Mouse (Mus musculus) kidney, postnatal 0 days (tissue): ENCODE measurements around the gene Duoxa1. TPM values are rescaled to one million over a fixed set of nuclear protein-coding genes. Genes with fewer than 3 reads are reported as not detected.
A peak's percentile ranks its signal among the peaks of the same experiment; 100 is the strongest.

Source experiments
- ATAC-seq: fragments of 200-750 bp; cut with Nextera tagmentation; replicated peaks from 2 replicates; pipeline ENCODE4 v1.8.0; 2017; ENCODE audit warnings: low read depth, moderate number of reproducible peaks, moderate TSS enrichment, moderate library complexity; ENCODE audit not compliant: low FRiP score
- DNase-seq: peaks from one replicate; pipeline ENCODE4 v3.0.0-alpha.2; 2016; ENCODE audit warnings: low spot score
- H3K27ac ChIP-seq: fragments of 300-500 bp; sonication (generic); 2 replicates; pipeline ENCODE4 v1.5.1; 2014; ENCODE audit warnings: mild to moderate bottlenecking
- H3K27me3 ChIP-seq: fragments of 300-500 bp; sonication (generic); 2 replicates; pipeline ENCODE4 v1.6.1; 2014; ENCODE audit warnings: low read length, mixed read lengths; ENCODE audit not compliant: insufficient read depth
- H3K36me3 ChIP-seq: fragments of 300-500 bp; sonication (generic); 2 replicates; pipeline ENCODE4 v1.6.1; 2014; ENCODE audit warnings: low read length, mixed read lengths; ENCODE audit not compliant: insufficient read depth
- H3K4me1 ChIP-seq: fragments of 300-500 bp; sonication (generic); replicated peaks from 2 replicates; pipeline ENCODE4 v1.6.1; 2014; ENCODE audit warnings: antibody characterized with exemption, low read length, mixed read lengths; ENCODE audit not compliant: insufficient read depth
- H3K4me2 ChIP-seq: fragments of 300-500 bp; sonication (generic); 2 replicates; pipeline ENCODE4 v1.6.1; 2014; ENCODE audit warnings: mild to moderate bottlenecking, low read length, moderate library complexity, mixed read lengths
- H3K4me3 ChIP-seq: fragments of 300-500 bp; sonication (generic); replicated peaks from 2 replicates; pipeline ENCODE4 v1.5.1; 2014; ENCODE audit warnings: low read depth, low read length
- H3K9ac ChIP-seq: fragments of 300-500 bp; sonication (generic); 2 replicates; pipeline ENCODE4 v1.6.1; 2014; ENCODE audit warnings: low read depth, low read length
- H3K9me3 ChIP-seq: fragments of 300-500 bp; sonication (generic); replicated peaks from 2 replicates; pipeline ENCODE4 v1.6.1; 2016; ENCODE audit warnings: low read length, inconsistent platforms, mixed read lengths
- CTCF ChIP-seq: IDR thresholded peaks from 2 replicates; pipeline ENCODE4 v1.5.1; 2016; ENCODE audit warnings: antibody characterized with exemption, low read depth, mild to moderate bottlenecking, moderate library complexity
- WGBS: fragments of 180-500 bp; shearing (Covaris S2); extraction: QIAGEN DNeasy Blood & Tissue Kit; methylation state at CpG from one replicate; pipeline ENCODE4 v1.1.7; 2014; 5-methylcytosine and 5-hydroxymethylcytosine counted together
- polyA plus RNA-seq: library from polyadenylated mRNA; unstranded; fragments of >200 nt; fragmentation: Nextera tagmentation; extraction: Ambion mirVana; gene quantifications from 2 replicates; pipeline ENCODE4 v1.2.1, GENCODE M21; 2015

The Duoxa1 gene
- polyA plus RNA-seq, 1 experiment from 2014 or later = not detected

- no peaks in the 10 kb centered on the region for H3K9me3 ChIP-seq
- no peak overlapping the region for H3K27ac ChIP-seq
- H3K4me3 ChIP-seq = no peak overlapping the region
- no peak overlapping the region for H3K9ac ChIP-seq
- ATAC-seq = no peak
- no peak for DNase-seq
- peaks cover 19% of the 10 kb centered on the region for H3K27me3 ChIP-seq
- no peak overlapping the region for H3K4me2 ChIP-seq
- 73% methylated on average over 4 of the region's 4 CpGs for WGBS
- no peak for TF ChIP-seq CTCF
- H3K36me3 ChIP-seq = no peaks in the 10 kb centered on the region
- no peaks in the 10 kb centered on the region; the same call in 1 of the 2 replicates for H3K4me1 ChIP-seq
Measured at GRCm38 (mm10) chr2:122317384-122317783, 3.9 kb upstream of the Duoxa1 start.

GRCm38 (mm10) chr2:122315372-122315771 lies 1.8 kb upstream of the Duoxa1 start, which contains the start of gene Duox1:
Duox1 (plus strand) TSS chr2:122315672.
- DNase-seq (no peak), ATAC-seq (no peak)
- no peak within 1 kb of the TSS for H3K27ac ChIP-seq
- H3K9me3 ChIP-seq = no peaks in the 10 kb centered on the region
- no peak within 1 kb of the TSS for H3K4me2 ChIP-seq
- no peak within 1 kb of the TSS for H3K9ac ChIP-seq
- H3K4me3 ChIP-seq = no peak within 1 kb of the TSS
- H3K36me3 ChIP-seq = no peaks in the 10 kb centered on the region
- no peak for TF ChIP-seq CTCF
- peaks cover 25% of the 10 kb centered on the region for H3K27me3 ChIP-seq
- WGBS = 93% methylated on average over 7 of the region's 7 CpGs
- no peaks in the 10 kb centered on the region; the same call in 1 of the 2 replicates for H3K4me1 ChIP-seq

GRCm38 (mm10) chr2:122312722-122313417 lies 660 bp downstream of the Duoxa1 start:
- peak; percentile 74 for TF ChIP-seq CTCF
- H3K4me1 ChIP-seq = no peaks in the 10 kb centered on the region; the same call in 1 of the 2 replicates
- 4% methylated on average over 27 of the region's 27 CpGs for WGBS
- H3K27me3 ChIP-seq = peaks cover 25% of the 10 kb centered on the region
- H3K9ac ChIP-seq = no peak overlapping the region
- no peak overlapping the region for H3K27ac ChIP-seq
- DNase-seq (peak; percentile 70), ATAC-seq (peak; percentile 52; the same call in 1 of the 2 replicates)
- H3K36me3 ChIP-seq = no peaks in the 10 kb centered on the region
- peak overlapping the region; percentile 16 for H3K4me3 ChIP-seq
- peak overlapping the region; percentile 52 for H3K4me2 ChIP-seq
- no peaks in the 10 kb centered on the region for H3K9me3 ChIP-seq

GRCm38 (mm10) chr2:122311561-122311960 lies 2.0 kb downstream of the Duoxa1 start:
- H3K9me3 ChIP-seq = no peaks in the 10 kb centered on the region
- H3K36me3 ChIP-seq = no peaks in the 10 kb centered on the region
- H3K4me3 ChIP-seq = no peak overlapping the region
- H3K9ac ChIP-seq = no peak overlapping the region
- DNase-seq = no peak
- WGBS = 59% methylated on average over 2 of the region's 2 CpGs
- peaks cover 25% of the 10 kb centered on the region for H3K27me3 ChIP-seq
- TF ChIP-seq CTCF = no peak
- H3K4me2 ChIP-seq = no peak overlapping the region
- H3K4me1 ChIP-seq = no peaks in the 10 kb centered on the region; the same call in 1 of the 2 replicates
- H3K27ac ChIP-seq = no peak overlapping the region
- ATAC-seq = no peak

- H3K36me3 ChIP-seq = no peaks in the 10 kb centered on the region
- H3K4me1 ChIP-seq = no peaks in the 10 kb centered on the region; the same call in 1 of the 2 replicates
- ATAC-seq = no peak
- no peak overlapping the region for H3K4me2 ChIP-seq
- DNase-seq = no peak
- WGBS = 34% methylated on average over 3 of the region's 3 CpGs
- H3K4me3 ChIP-seq = no peak overlapping the region
- H3K27me3 ChIP-seq = peaks cover 20% of the 10 kb centered on the region
- H3K9ac ChIP-seq = no peak overlapping the region
- peak; percentile 46; the same call in 1 of the 2 replicates for TF ChIP-seq CTCF
- H3K27ac ChIP-seq = no peak overlapping the region
- H3K9me3 ChIP-seq = no peaks in the 10 kb centered on the region
Measured at GRCm38 (mm10) chr2:122309647-122310046, 3.9 kb downstream of the Duoxa1 start.

- WGBS = 44% methylated on average over 4 of the region's 4 CpGs
- H3K4me2 ChIP-seq = no peak overlapping the region
- peaks cover 9% of the 10 kb centered on the region; the same call in 1 of the 2 replicates for H3K4me1 ChIP-seq
- TF ChIP-seq CTCF = no peak
- ATAC-seq (no peak), DNase-seq (no peak)
- no peaks in the 10 kb centered on the region for H3K36me3 ChIP-seq
- no peak overlapping the region for H3K9ac ChIP-seq
- H3K27ac ChIP-seq = no peak overlapping the region
- no peak overlapping the region for H3K4me3 ChIP-seq
- H3K27me3 ChIP-seq = peaks cover 23% of the 10 kb centered on the region
- no peaks in the 10 kb centered on the region for H3K9me3 ChIP-seq
Measured at GRCm38 (mm10) chr2:122306184-122306583, 7.3 kb downstream of the Duoxa1 start.
